Mouse (Mus musculus): ENCODE data around the gene 4930486L24Rik. TPM values are rescaled to one million over a fixed set of nuclear protein-coding genes. Genes with fewer than 3 reads are reported as not detected.

The 4930486L24Rik gene
- total RNA-seq, 4 experiments from 2014 or later = 1.1 to 33.6 (median 29.7) TPM; not detected in 1

Other genes with a start within 250 kb of the 4930486L24Rik start
- not detected for gene BC051665, start 78.1 kb downstream of the 4930486L24Rik start, total RNA-seq (2022)
- gene Ctsll3, start 61.6 kb downstream of the 4930486L24Rik start, total RNA-seq (2022) = not detected
- gene Gm49392, start 32.4 kb upstream of the 4930486L24Rik start, total RNA-seq (2022) = 1 to 10 TPM in 1 of 4 experiments, under 1 TPM in 2, not detected in 1; 0.43 to 2.3 (median 0.99) TPM
- 1 to 10 TPM; 2.5 to 4.8 (median 3.6) TPM for gene Ctla2b, start 33.0 kb upstream of the 4930486L24Rik start, total RNA-seq (2022)
- not detected for gene Tpbpb, start 40.4 kb upstream of the 4930486L24Rik start, total RNA-seq (2022)
- not detected for gene Gm49393, start 71.1 kb upstream of the 4930486L24Rik start, total RNA-seq (2022)
- under 1 TPM in 1 of 4 experiments, not detected in 3; 0.23 TPM for gene Gm49391, start 72.1 kb upstream of the 4930486L24Rik start, total RNA-seq (2022)
- gene Ctla2a, start 72.2 kb upstream of the 4930486L24Rik start, total RNA-seq (2022) = 10 to 100 TPM; 31.1 to 39.1 (median 36.6) TPM
- not detected for gene Tpbpa, start 77.5 kb upstream of the 4930486L24Rik start, total RNA-seq (2022)
- not detected for gene Ctsj, start 141.5 kb upstream of the 4930486L24Rik start, total RNA-seq (2022)
- not detected for gene Ctsq, start 176.2 kb upstream of the 4930486L24Rik start, total RNA-seq (2022)

Data from adrenal gland, adult 8-10 months (tissue).